Mouse (Mus musculus) right cerebral cortex, adult 18-20 months (tissue): ENCODE measurements around the gene Vgf.
A peak's percentile ranks its signal among the peaks of the same experiment; 100 is the strongest.

Experiments
- DNase-seq: peaks from one replicate; pipeline ENCODE4 v3.0.0; 2022; ENCODE audit warnings: mixed read lengths

Vgf gene

DNA sequence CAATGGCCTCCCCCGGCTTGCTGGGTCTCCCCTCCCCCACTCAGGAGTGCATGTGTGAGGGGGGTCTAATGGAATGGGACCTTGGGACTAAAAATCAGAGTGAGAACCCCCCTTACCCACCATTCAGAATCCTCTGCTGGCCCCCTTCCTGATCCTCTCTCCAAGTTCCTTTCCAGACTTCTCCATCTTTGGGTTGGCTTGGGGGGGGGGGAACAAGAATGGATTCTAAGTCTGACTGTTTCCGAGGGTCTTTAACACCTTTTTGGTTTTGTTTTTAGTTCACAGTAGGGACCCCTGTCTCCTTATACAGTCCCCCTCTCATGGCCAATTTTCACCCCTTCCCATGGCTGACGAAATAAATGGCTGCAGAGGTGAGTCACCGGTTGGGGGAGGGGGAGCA is at the start of gene Vgf:
Vgf (plus strand) TSS at position 301 of the 400 bp plus-strand sequence.
- DNase-seq = no peak

DNA sequence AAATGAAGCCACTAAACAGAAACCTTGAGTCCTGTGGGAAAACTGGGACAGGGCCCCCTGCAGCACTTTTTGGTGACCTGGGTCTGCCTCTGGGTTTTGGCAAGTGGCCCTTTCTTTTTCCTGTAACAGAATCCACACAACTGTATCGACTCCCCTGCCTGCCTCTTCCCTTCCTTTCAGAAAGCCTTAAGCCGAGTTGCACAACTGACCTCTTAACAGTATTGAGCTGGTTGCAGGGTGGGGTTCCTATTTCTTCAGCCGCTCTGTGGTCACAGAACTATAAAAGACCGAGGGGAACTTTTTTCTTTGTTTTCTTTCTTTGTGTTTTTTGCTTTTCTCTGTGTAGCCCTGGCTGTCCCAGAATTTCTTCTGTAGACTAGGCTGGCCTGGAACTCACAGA is 48.4 kb upstream of the Vgf start:
- no peak for DNase-seq

DNA sequence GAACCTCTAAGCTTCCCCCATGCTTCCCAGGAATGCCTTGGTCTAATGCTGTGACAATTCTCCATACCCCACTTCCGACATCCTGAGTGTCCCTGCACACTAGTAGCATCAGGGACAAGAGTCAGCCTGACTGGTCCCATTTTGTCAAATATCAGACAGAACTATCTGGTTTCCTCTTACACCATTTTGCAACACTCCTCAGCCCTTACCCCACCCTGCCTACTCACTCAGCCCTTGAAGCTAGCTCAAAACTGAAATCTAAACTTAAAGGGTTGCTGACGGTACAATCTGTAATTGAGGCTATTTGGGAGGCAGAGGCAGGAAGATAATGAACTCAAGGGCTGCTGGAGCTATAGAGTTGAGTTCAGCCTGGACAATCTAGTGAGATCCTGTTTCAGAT is 46.4 kb upstream of the Vgf start:
- DNase-seq = no peak

DNA sequence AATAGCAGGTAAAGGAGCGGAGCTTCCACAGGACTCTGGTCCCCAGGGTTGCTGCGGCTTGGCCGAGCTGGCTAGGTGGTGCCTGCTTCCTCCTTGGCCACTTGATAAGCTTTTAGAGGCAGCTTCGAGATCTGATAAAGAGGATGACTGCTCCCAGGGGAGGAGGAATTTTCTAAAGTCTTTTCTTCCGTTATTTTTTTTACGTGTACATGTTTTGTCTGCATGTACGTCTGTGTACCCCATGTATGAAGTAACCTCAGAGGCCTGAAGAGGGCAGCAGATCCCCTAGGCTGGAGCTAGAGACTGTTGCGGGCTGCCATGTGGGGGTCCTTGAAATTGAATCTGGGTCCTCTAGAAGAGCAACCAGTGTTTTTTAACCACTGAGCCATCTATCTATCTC is 45.2 kb upstream of the Vgf start:
- no peak for DNase-seq

DNA sequence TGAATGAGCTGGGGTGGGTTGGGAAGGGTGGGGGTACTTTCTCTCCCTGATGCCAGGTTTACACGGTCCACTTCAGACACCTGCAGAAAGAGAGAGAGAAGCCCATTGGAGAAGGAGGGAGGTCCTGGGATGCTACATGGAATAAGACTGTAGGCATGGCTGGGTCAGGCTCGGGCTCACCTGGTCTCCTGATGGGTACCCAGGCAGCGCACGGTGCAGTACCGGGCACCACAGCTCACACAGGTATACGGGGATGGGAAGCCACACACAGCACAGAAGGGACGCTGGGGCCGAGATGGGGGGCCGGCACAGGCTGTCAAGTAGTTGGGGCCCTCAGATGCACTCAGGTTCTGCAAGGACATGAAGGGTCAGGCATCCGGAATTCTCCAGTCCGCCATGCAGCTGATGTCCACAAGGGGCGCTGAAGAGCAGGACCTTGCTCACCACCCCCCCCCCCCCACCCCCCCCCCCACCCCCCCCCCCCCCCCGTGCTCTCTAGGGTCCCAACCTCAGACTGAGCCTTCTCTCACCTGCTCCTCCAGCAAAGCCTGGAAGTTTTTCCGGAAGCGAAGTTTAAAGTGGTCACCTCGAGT is 43.8 kb upstream of the Vgf start:
- DNase-seq = no peak

DNA sequence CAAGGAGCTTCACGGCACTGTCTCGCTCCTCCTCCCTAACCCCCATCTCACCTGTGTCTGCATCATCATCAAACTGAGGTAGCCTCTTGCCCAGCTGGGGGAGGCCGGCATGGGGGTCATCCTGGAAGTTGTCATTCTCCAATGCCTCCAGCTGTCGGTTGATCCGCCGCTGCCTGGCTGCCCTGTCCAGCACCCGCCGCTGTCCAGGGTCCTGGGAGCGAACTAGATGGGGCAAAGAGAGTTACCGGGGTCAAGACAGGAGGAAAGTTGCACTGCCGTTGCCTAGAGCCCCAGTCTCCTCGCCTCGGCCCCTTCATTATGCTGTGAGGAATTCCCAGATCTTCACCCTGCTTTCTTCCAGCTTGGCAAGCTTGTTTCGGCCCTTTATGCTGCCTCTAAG is 41.4 kb upstream of the Vgf start:
- DNase-seq = no peak

DNA sequence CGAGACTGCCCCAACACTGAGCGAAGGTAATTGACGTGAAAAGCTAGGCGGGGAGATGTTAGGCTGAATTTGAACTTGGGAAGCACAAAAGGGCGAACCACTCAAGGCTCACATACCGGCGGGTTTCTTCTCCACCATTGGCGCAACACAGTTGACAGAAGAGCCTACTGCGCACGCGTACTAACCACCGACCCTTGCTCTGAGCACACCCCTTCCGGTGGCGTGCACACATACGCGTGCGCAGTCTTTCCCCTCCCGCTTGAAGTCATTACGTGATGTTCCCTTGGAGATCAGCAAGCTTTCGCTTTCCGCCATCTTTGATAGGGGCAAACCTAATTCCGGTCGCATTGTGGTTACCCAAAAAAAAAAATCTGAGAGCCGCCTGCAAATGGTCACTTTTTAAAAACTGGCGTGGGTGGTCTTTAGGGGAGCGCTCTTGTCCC is 39.5 kb upstream of the Vgf start, which contains the start of gene Plod3:
Plod3 (plus strand) TSS at position 325 of the 443 bp plus-strand sequence.
- DNase-seq = peak; percentile 98

DNA sequence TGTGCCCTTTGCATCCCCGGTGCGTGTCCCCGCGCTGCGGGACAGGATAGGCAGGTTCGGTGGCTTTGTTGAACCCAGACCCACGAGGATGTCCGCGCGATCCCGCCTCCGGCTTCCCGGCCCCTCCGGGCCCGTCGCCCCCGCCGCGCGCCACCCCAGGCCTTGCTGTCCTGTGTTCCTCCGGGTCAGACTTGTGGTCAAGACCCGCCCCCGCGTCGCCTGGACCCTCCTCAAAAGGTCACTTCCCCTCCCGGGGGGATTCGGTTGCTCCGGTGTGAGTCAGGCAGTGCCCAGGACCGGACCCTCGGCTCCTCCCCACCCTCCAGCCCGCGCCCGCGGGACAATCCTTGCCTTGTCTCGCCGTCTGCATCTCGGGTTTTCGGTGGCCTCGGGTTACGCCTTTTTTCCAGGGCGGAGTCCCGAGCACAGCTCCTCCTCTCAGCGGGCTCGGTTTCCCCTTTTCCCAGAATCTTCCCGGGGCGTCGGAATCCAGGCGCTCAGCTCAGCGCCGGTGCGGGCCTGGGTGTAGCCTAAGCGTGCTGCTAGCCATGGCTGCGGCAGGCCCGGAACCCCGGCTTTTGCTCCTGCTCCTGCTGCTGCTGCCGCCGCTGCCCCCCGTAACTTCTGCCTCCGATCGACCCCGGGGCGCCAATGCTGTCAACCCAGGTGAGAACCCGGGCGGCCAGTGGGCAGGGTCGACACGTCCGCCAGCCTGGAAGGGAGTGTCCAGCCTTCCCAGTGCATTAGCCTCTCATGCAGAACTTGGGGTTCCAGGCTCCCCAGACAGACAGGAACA is 38.9 kb upstream of the Vgf start:
- DNase-seq = peak; percentile 79

DNA sequence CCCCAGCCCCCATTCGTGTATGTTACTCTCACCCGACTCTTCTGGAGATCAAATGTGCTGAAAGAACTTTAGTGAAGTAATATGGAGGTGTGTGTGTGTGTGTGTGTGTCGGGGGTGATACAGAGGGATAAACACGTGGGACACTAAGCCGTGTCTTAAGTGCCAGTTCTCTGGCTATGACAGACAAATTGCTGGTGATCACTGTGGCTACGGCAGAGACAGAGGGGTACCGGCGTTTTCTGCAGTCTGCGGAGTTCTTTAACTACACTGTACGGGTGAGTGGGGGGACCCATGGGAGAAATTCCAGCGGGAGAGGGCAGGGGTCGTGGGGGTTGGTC is 38.3 kb upstream of the Vgf start, which contains the start of gene Znhit1:
Znhit1 (minus strand) TSS at position 88 of the 338 bp plus-strand sequence.
- DNase-seq = no peak

DNA sequence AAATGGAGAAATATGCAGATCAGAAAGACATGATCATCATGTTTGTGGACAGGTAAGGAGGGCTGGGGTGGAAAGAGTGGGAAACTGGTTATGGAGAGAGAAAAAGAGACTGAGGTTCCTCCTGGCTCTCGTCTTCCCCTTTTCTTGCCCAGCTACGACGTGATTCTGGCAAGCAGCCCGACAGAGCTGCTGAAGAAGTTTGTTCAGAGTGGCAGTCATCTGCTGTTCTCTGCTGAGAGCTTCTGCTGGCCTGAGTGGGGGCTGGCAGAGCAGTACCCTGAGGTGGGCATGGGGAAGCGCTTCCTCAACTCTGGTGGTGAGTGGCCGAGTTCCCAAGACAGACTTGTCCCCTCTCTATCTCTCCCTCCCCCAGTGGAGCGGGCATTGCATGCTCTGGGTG is 37.8 kb upstream of the Vgf start:
- DNase-seq = no peak

DNA sequence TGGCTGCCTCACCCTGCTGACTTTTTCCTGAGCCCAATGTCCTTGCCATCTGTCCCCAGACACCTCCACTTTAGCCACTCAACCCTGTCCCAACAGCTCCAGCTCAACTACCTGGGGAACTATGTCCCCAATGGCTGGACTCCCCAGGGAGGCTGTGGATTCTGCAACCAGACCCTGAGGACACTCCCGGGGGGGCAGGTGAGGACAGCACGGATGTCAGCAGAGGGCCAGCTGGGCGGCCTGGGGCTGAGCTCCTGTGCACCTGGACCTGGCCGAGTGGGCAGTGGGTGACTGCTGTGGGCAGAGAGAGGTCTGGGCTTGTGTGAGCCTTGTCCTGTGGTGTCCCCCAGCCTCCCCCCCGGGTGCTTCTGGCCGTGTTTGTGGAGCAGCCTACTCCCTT is 36.4 kb upstream of the Vgf start:
- no peak for DNase-seq

DNA sequence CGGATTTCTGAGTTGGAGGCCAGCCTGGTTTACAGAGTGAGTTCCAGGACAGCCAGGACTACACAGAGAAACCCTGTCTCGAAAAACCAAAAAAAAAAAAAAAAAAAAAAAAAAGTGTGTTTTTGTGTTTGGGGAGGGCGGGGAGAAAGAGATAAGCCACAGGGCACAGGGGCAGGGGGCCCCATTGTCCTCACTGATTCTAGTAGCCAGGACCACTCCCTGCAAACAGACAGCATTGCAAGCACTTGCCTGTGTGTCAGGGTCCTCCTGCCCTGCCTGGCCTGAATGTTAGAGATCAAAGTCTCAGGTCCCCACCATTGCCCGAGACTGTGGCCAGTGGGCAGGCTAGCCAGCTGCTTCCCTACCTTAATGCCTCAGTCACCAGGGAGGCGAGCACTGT is 26.7 kb upstream of the Vgf start:
- no peak for DNase-seq

DNA sequence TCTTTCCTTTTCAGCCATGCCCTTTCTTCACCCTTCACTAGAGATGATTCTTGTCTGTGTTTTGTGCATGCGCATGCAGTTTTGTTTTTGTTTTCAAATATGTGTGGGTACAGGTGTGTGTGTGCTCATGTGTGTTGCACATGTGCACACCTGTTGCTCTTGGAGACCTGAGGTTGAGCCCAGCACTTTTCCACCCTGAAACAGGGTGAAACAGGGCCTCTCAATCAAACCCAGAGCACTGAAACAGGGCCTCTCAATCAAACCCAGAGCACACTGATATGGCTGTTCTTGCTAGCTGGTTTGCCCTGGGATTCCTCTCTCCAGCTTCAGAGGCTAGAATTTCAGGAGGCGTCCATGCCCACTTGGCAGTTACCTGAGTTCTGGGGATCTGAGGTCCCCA is 25.6 kb upstream of the Vgf start:
- DNase-seq = no peak

DNA sequence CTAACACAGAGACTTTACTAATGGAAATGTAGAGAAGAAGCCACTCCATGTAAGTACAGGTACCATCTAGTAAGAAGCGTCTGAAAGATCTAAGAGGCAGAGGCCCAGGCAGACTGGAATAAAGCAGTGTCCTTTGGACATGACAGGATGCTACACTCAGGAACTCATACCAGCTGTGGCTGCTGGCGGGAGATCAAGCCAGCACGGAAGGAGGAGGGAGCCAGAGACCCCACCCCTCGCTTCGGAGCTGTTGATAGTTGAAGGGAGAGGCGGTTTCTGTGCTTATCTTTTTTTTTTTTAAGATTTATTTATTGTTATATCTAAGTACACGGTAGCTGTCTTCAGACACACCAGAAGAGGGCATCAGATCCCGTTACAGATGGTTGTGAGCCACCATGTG is 18.9 kb upstream of the Vgf start:
- no peak for DNase-seq

DNA sequence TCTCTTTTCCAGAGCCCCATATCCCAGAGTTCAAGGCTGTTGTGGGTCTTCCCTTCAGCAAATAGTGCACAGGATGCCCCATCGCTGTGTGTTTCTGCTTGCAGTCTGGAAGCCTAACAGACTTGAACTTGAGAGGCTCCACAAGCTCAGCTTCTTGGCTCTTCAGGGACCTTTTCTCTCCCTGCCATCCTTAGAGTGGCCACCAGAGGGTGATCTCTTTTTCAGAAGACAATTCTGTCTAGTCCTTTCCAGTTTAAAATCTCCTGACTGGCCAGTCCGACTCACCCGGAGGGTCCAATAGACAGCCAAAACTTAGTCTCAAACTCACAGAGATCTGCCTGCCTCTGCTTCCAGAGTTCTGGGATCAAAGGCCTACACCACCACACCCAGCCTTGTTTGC is 16.2 kb upstream of the Vgf start:
- no peak for DNase-seq

DNA sequence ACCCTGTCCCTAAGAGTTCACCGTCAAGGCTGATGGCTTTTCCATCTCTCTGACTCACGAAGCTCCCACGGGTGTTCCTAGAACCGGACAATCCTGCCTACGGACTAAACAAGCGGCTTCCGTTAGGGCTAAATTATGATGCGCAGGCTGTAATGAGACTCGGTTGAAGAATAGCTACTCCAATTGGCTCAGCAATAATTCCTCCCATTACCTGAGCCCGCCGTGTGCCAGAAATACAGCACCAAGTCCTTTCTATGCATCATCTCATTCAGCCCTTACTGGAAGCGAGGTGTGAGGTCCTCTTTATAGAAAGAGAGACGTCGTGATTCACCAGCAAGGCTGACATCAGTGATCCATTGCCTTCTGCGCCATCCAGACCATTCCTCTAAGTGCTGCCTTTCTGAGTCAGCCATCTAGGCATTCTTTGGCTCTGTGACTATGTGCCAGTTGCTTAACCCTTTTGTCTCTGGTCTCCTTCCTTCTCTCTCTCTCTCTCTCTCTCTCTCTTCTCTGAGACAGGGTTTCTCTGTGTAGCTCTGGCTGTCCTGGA is 13.7 kb upstream of the Vgf start:
- no peak for DNase-seq

DNA sequence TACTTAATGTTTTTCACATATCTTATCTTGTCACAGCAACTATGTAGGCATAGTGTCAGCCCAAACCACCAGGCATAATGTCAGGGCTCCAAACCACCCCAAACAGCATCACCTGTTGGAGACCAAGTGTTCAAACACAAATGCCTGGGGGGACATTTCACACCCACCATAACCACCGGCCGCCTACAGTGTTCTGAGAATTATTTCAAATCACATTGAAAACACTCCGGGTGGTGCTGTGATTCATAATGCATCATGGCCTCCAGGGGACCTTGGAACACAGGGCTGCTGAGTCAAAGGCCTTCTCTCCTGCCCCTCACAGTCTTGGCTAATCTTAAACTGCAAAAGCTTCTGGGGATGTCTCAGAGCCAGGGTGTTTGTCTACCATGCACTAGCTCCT is 10.3 kb upstream of the Vgf start:
- DNase-seq = no peak

DNA sequence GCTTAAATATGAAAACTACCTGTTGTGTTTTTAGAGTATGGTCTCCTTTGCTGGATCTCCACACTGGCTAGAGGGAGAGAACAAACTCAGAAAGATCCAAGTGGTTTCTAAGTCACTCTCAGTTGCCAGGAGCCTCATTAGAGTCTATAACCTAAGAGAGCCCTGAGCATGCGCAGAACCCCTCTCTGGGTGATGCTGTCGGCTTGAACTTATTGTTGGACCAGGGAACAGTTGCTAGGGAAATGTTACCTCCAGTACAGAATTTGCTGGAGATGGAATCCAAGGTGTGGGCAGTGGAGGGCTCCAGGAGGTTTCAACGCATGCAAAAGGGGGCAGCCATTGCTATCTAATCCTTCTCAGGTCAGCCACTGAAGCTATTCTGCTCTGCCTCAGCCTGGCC is 1.9 kb upstream of the Vgf start:
- no peak for DNase-seq

DNA sequence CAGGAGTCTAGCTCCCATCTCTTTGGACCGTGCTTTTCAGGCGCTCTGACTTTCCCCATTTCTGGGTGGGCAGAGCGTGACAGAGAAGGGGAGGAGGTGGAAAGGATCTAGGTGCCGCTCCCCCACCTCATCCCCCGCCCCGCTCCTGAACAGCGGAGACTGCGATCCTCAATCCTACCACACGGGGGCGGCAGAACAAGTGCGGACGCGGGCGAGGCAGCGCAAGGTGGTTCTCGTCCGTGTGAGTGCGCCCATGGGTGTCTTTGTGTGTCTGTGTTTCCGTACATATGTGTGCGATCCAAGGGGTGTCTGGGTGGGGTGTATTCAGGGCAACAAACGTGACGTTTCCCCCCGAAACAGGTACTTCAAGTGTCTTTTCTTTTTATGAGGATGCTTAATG is 1.1 kb upstream of the Vgf start:
- peak; percentile 83 for DNase-seq

DNA sequence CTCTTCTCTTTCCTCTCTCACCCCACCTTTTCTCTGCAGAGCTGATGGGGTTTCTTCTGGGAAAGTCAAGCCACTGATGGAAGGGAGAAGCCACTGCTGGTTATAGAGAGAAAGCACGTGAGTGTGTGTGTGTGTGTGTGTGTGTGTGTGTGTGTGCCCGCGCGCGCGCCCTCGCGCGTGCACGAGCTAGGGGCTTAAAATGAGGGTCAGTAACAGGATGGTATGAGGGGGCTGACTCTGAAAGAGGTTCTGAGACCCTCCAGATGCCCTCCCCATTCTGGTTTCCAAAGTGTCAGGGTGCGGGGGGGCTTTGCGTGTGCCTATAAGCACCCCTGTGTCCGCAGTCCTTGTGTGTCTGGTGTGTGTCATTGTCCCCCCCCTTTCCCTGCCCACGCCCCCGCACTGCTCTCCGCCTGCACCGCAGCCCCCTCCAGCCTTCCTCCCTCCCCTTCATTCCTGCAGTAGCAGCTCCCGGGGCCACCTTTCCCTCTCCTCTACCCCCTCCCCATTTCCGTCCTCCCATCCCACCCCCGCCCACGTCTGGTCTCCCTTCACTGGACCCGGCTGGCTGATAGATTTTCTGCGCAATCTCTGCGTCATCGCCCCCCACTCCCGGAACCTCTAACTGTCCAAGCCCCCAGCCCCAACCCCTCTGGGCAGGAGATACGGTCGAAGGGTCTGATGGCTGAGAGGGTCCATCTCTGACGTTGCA is 2.5 kb downstream of the Vgf start:
- DNase-seq = no peak

DNA sequence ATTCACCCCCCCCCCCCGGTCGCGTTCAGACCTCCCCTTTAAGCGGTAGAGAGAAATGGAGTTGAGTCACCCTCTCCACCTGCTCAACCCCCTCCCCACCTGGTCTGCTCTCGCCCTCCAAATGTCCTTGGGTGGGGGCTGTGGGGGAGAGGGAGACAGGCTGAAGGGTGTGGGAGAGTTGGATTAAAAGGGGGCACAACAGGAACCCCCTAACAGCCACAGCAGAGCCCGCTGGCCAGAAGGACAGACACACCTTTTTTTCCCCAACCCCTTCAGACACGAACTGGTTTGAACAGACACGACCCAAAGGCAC is 3.0 kb downstream of the Vgf start:
- no peak for DNase-seq

DNA sequence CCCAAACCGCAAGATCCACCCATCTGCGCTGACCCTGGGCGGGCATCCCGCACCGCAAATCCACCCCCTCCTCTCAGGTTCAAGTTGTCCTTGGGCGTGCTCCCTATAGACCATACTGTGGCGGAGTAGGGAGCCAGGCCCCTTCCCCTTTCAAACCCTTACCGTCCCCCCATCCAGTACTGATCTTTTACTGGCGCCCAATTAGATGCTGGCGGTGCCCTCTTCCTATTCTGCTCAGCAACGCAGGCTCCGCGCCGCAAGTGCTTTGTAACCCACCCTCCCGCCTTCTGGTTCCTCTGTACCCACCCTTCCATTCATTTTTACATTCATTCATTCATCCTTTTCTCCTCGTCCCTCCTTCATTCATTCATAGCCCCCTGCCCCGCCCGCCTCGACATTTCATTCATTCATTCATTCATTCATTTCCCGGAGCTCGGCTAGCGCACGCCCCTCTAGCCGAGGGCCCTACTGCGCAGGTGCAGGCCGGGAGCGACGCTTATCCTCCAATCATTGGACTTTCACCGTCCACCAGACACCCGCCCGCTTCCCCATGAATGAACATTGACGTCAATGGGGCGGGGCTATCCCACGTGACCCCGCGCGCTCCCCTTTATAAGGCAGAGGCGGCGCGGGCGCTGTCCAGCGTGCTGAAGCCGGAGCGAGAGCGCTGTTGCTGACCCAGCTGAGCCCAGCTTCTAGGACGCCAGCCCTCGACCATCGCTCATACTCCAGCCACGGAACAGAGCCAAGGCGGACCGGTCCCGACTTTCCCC is 3.6 kb downstream of the Vgf start:
- peak; percentile 96 for DNase-seq

DNA sequence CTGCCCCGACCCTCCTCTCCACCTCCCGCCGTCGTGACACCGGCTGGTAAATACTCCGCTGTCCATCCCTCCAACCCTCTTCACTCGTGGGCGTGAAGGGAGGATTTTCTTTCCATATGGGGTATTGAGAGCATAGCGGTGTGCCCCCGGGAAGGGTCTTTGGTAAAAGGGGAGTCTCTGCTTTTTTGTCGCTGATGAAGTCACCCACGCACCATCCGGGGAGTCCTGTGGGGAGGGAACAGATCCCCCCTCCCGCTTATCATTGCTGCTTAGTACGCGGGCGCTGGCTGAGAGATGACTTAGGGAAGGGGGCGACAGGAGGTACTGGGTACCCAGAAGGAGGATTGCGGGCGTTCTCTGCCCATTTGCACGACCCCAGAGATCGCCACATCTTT is 4.2 kb downstream of the Vgf start:
- DNase-seq = peak; percentile 75
